Mouse (Mus musculus) CH12.LX (cell line): ENCODE results near the gene Palm. TPM values are rescaled to one million over a fixed set of nuclear protein-coding genes. Genes with fewer than 3 reads are reported as not detected.

Experiments used
- DNase-seq: peaks from one replicate; pipeline ENCODE4 v3.0.0-alpha.2; 2013; ENCODE audit errors: extremely low read depth
- H3K27ac ChIP-seq: 2 replicates; pipeline ENCODE4 v1.5.1; 2012; ENCODE audit warnings: low read depth, mild to moderate bottlenecking, control low read depth, moderate library complexity; ENCODE audit not compliant: insufficient read depth
- H3K27me3 ChIP-seq: replicated peaks from 2 replicates; pipeline ENCODE3; 2012; ENCODE audit warnings: inconsistent platforms
- H3K36me3 ChIP-seq, 2 experiments: replicated peaks in 1 of 2; 2 replicates each; pipeline versions ENCODE3 to v1.6.1; 2012; ENCODE audit warnings: inconsistent platforms in 1 of 2, low read length in 1 of 2, mild to moderate bottlenecking in 1 of 2, mixed read lengths in 1 of 2, moderate library complexity in 1 of 2; ENCODE audit not compliant: control insufficient read depth in 1 of 2, insufficient read depth in 1 of 2
- H3K4me1 ChIP-seq, 2 experiments: 2 replicates each; pipeline ENCODE4 v1.6.1; 2012; ENCODE audit warnings: inconsistent platforms in 1 of 2, moderate library complexity in 1 of 2; ENCODE audit not compliant: insufficient read depth in 2 of 2, control insufficient read depth in 1 of 2
- H3K4me2 ChIP-seq: 2 replicates; pipeline ENCODE4 v1.6.1; 2012; ENCODE audit warnings: low read depth, mild to moderate bottlenecking, control low read depth; ENCODE audit not compliant: poor library complexity, insufficient read depth, severe bottlenecking
- H3K4me3 ChIP-seq, 3 experiments: fragments of 150-350 bp in 1 of 3; sonication (generic) in 1 of 3; replicated peaks in 1 of 3; 2 replicates each; pipeline versions ENCODE3 to v1.5.1; 2011 to 2012; ENCODE audit warnings: low read depth in 2 of 3, low read length in 2 of 3, mild to moderate bottlenecking in 2 of 3, moderate library complexity in 2 of 3, control low read depth in 1 of 3, improper control_type of control experiment in 1 of 3, inconsistent platforms in 1 of 3, mixed read lengths in 1 of 3; ENCODE audit not compliant: poor library complexity in 1 of 3
- H3K79me2 ChIP-seq: replicated peaks from 2 replicates; pipeline ENCODE4 v1.6.1; 2012; ENCODE audit warnings: mild to moderate bottlenecking, moderate library complexity; ENCODE audit not compliant: control insufficient read depth, poor library complexity, insufficient read depth, severe bottlenecking; ENCODE audit errors: extremely low read depth
- H3K9ac ChIP-seq: 2 replicates; pipeline ENCODE4 v1.6.1; 2012; ENCODE audit warnings: low read depth, mild to moderate bottlenecking, control low read depth, moderate library complexity; ENCODE audit not compliant: insufficient read depth
- H3K9me3 ChIP-seq: replicated peaks from 2 replicates; pipeline ENCODE3; 2012; ENCODE audit warnings: low read length, inconsistent platforms, mixed read lengths
- BHLHE40 ChIP-seq: IDR thresholded peaks from 2 replicates; pipeline ENCODE4 v1.6.1; 2011; ENCODE audit warnings: mild to moderate bottlenecking, low read depth, low read length, improper control_type of control experiment
- CHD1 ChIP-seq: IDR thresholded peaks from 2 replicates; pipeline ENCODE4 v1.6.1; 2012; ENCODE audit warnings: low read depth, low read length, improper control_type of control experiment, inconsistent platforms
- CTCF ChIP-seq, 2 experiments: IDR thresholded peaks in 1 of 2; conservative IDR thresholded peaks in 1 of 2; 2 replicates each; pipeline ENCODE4 v1.5.1; 2011 to 2012; ENCODE audit warnings: low read depth in 2 of 2, low read length in 2 of 2, improper control_type of control experiment in 1 of 2, inconsistent platforms in 1 of 2, mild to moderate bottlenecking in 1 of 2, moderate library complexity in 1 of 2
- ETS1 ChIP-seq: conservative IDR thresholded peaks from 2 replicates; pipeline ENCODE4 v1.6.1; 2012; ENCODE audit warnings: low read depth, mild to moderate bottlenecking, inconsistent platforms, low read length, improper control_type of control experiment, moderate library complexity
- JUN ChIP-seq: IDR thresholded peaks from 2 replicates; pipeline ENCODE4 v1.6.1; 2011; ENCODE audit warnings: low read depth, mild to moderate bottlenecking, low read length, improper control_type of control experiment, moderate library complexity; ENCODE audit not compliant: insufficient read depth
- JUND ChIP-seq: conservative IDR thresholded peaks from 2 replicates; pipeline ENCODE4 v1.6.1; 2011; ENCODE audit warnings: low read depth, low read length, improper control_type of control experiment
- MAX ChIP-seq: IDR thresholded peaks from 2 replicates; pipeline ENCODE4 v1.6.1; 2011; ENCODE audit warnings: low read length, improper control_type of control experiment
- MAZ ChIP-seq: IDR thresholded peaks from 2 replicates; pipeline ENCODE4 v1.6.1; 2012; ENCODE audit warnings: low read depth, mild to moderate bottlenecking, inconsistent platforms, low read length, improper control_type of control experiment, moderate library complexity
- MEF2A ChIP-seq: IDR thresholded peaks from 2 replicates; pipeline ENCODE4 v1.6.1; 2014; ENCODE audit warnings: low read depth, mild to moderate bottlenecking, inconsistent platforms, low read length, improper control_type of control experiment, borderline replicate concordance
- MYC ChIP-seq: IDR thresholded peaks from 2 replicates; pipeline ENCODE4 v1.6.1; 2011; ENCODE audit warnings: low read depth, mild to moderate bottlenecking, improper control_type of control experiment, low read length
- NELFE ChIP-seq: IDR thresholded peaks from 2 replicates; pipeline ENCODE4 v1.6.1; 2011; ENCODE audit warnings: low read depth, low read length, improper control_type of control experiment
- POLR2A ChIP-seq: IDR thresholded peaks from 2 replicates; pipeline ENCODE4 v1.6.1; 2011; ENCODE audit warnings: low read depth, mild to moderate bottlenecking, improper control_type of control experiment, low read length
- RAD21 ChIP-seq: IDR thresholded peaks from 2 replicates; pipeline ENCODE4 v1.6.1; 2011; ENCODE audit warnings: low read depth, mild to moderate bottlenecking, low read length, improper control_type of control experiment, moderate library complexity
- SMC3 ChIP-seq: IDR thresholded peaks from 2 replicates; pipeline ENCODE4 v1.6.1; 2011; ENCODE audit warnings: low read depth, low read length, improper control_type of control experiment
- USF2 ChIP-seq: conservative IDR thresholded peaks from 2 replicates; pipeline ENCODE4 v1.6.1; 2011; ENCODE audit warnings: low read depth, low read length, improper control_type of control experiment
- ZKSCAN1 ChIP-seq: IDR thresholded peaks from 2 replicates; pipeline ENCODE4 v1.6.1; 2012; ENCODE audit warnings: low read depth, inconsistent platforms, low read length, improper control_type of control experiment, borderline replicate concordance
- dilution Hi-C: fragments of 300-500 bp; cut with MboI; formaldehyde crosslinking; loops from 2 replicates; pipeline ENCODE4 v1.14.3; 2020; ENCODE audit warnings: low sequenced_read_pairs; ENCODE audit not compliant: extremely low pct_unique_long_range_greater_than_20kb, extremely low pct_ligation_motif_present
- in situ Hi-C: fragments of 300-500 bp; cut with MboI; formaldehyde crosslinking; loops from 3 replicates; pipeline ENCODE4 v1.14.3; 2019; ENCODE audit warnings: low sequenced_read_pairs, low pct_ligation_motif_present, low pct_unique_long_range_greater_than_20kb, mixed read lengths
- polyA plus RNA-seq: library from polyadenylated mRNA; unstranded; fragments of >175 nt; gene quantifications from 2 replicates; pipeline ENCODE4 v1.2.1, GENCODE M21; 2012; ENCODE audit warnings: low read depth; ENCODE audit not compliant: insufficient read length
- total RNA-seq, 2 experiments: library from RNA; depleted of rRNA; stranded (reverse); fragments of 300-350 nt in 1 of 2; fragments of >200 nt in 1 of 2; gene quantifications; 2 replicates each; pipeline ENCODE4 v1.2.3; 2012 to 2014

Gene Palm
- total and polyA plus RNA-seq, 3 experiments = 0.78 to 5.3 (median 2.5) TPM

- Histone ChIP-seq H3K4me1 (peaks cover 14 to 37% of the 10 kb centered on the region in 2 experiments), H3K79me2 (no peaks in the 10 kb centered on the region), H3K27ac (no peak overlapping the region), H3K4me2 (no peak overlapping the region), H3K27me3 (peaks cover 50% of the 10 kb centered on the region), H3K9ac (no peak overlapping the region), H3K4me3 (no peak overlapping the region), H3K36me3 (no peaks in the 10 kb centered on the region), H3K9me3 (no peaks in the 10 kb centered on the region)
- DNase-seq = no peak
- peak; percentile 9; the same call in 1 of the 2 replicates for TF ChIP-seq SMC3
- TF ChIP-seq CTCF (conservative IDR thresholded peaks at IDR 0.05 in 1 of 2, IDR thresholded peaks at IDR 0.05 in 1 of 2; ENCODE audit: low read depth in 2 of 2, low read length in 2 of 2) = peak; percentile 37 to 39
- TF ChIP-seq POLR2A = no peak
- in situ Hi-C loops = loop anchor here (5.0 kb wide), 1 partner anchor 91 kb away; no protein-coding TSS in a partner anchor
- dilution Hi-C loops = no loop called here
These were observed 10.3 kb upstream of the Palm start for GRCm38 (mm10) chr10:79783050-79783449.

- H3K4me1 ChIP-seq = peaks cover 17 to 39% of the 10 kb centered on the region in 2 experiments
These were observed 9.2 kb upstream of the Palm start for GRCm38 (mm10) chr10:79783920-79784800.

GRCm38 (mm10) chr10:79788386-79789158 lies 4.8 kb upstream of the Palm start:
- DNase-seq = peak; percentile 69
- no peak overlapping the region for H3K27ac ChIP-seq
- dilution Hi-C loops (no loop called here), in situ Hi-C loops (no loop called here)
- no peak overlapping the region for H3K4me3 ChIP-seq
- no peak for TF ChIP-seq MYC
- no peak for TF ChIP-seq JUND
- TF ChIP-seq NELFE = no peak
- peak; percentile 94 for TF ChIP-seq CTCF (conservative IDR thresholded peaks at IDR 0.05 in 1 of 2, IDR thresholded peaks at IDR 0.05 in 1 of 2; ENCODE audit: low read depth in 2 of 2, low read length in 2 of 2)
- no peak for TF ChIP-seq ETS1
- peak; percentile 89 for TF ChIP-seq RAD21
- no peak for TF ChIP-seq ZKSCAN1
- TF ChIP-seq MEF2A = 0 out of 2 replicates have a peak, but pooled peaks have one; percentile 7
- no peak for TF ChIP-seq BHLHE40
- no peak for TF ChIP-seq MAX
- TF ChIP-seq SMC3 = peak; percentile 87
- TF ChIP-seq CHD1 = no peak
- TF ChIP-seq USF2 = no peak
- no peak for TF ChIP-seq MAZ
- TF ChIP-seq JUN = no peak
- H3K4me2 ChIP-seq = no peak overlapping the region
- no peak overlapping the region for H3K9ac ChIP-seq
- no peaks in the 10 kb centered on the region for H3K9me3 ChIP-seq
- peaks cover 24% of the 10 kb centered on the region for H3K27me3 ChIP-seq
- peaks cover 10 to 24% of the 10 kb centered on the region in 2 experiments; a peak in 3 of 4 replicates for H3K4me1 ChIP-seq
- H3K36me3 ChIP-seq = no peaks in the 10 kb centered on the region
- H3K79me2 ChIP-seq = no peaks in the 10 kb centered on the region

More at GRCm38 (mm10) chr10:79783920-79784800, 9.2 kb upstream of the Palm start:
- Histone ChIP-seq H3K36me3 (no peaks in the 10 kb centered on the region), H3K4me3 (no peak overlapping the region), H3K27me3 (peaks cover 41% of the 10 kb centered on the region), H3K79me2 (no peaks in the 10 kb centered on the region), H3K9ac (no peak overlapping the region), H3K27ac (no peak overlapping the region), H3K9me3 (no peaks in the 10 kb centered on the region), H3K4me2 (no peak overlapping the region)
- DNase-seq = peak; percentile 63
- in situ Hi-C loops = loop anchor here (5.0 kb wide), 1 partner anchor 92 kb away; no protein-coding TSS in a partner anchor
- dilution Hi-C loops = no loop called here
- TF ChIP-seq CTCF (conservative IDR thresholded peaks at IDR 0.05 in 1 of 2, IDR thresholded peaks at IDR 0.05 in 1 of 2; ENCODE audit: low read depth in 2 of 2, low read length in 2 of 2) = peak; percentile 63 to 66
- TF ChIP-seq SMC3 = peak; percentile 23; the same call in 1 of the 2 replicates
- TF ChIP-seq MEF2A = no peak
